Mouse (Mus musculus): ENCODE measurements around the gene Adamts2. TPM values are rescaled to one million over a fixed set of nuclear protein-coding genes. Genes with fewer than 3 reads are reported as not detected.

Adamts2 gene
- polyA plus RNA-seq, 1 experiment from 2014 or later: 0.87 TPM

- DNase-seq (ENCODE audit: low spot score, missing footprints): no peak
- Histone ChIP-seq H3K27ac (ENCODE audit: low read depth, low read length) (no peak overlapping the region), H3K9me3 (ENCODE audit: control insufficient read depth, low read length) (no peaks in the 10 kb centered on the region), H3K36me3 (ENCODE audit: control insufficient read depth, insufficient read depth, low read length) (no peaks in the 10 kb centered on the region), H3K4me1 (ENCODE audit: control insufficient read depth, insufficient read depth, low read length) (no peaks in the 10 kb centered on the region), H3K9ac (ENCODE audit: low read length) (no peak overlapping the region), H3K4me3 (ENCODE audit: low read depth, low read length) (no peak overlapping the region), H3K27me3 (ENCODE audit: control insufficient read depth, insufficient read depth, low read length) (no peaks in the 10 kb centered on the region), H3K4me2 (no peak overlapping the region)
- no peak for ATAC-seq (ENCODE audit: low FRiP score)
- WGBS: 74% methylated on average over 6 of the region's 6 CpGs
These were observed 143.1 kb downstream of the Adamts2 start for GRCm38 (mm10) chr11:50744971-50745370.

GRCm38 (mm10) chr11:50746508-50746907 is 144.6 kb downstream of the Adamts2 start:
- Histone ChIP-seq H3K4me2 (no peak overlapping the region), H3K4me3 (ENCODE audit: low read depth, low read length) (no peak overlapping the region), H3K9me3 (ENCODE audit: control insufficient read depth, low read length) (no peaks in the 10 kb centered on the region), H3K27me3 (ENCODE audit: control insufficient read depth, insufficient read depth, low read length) (no peaks in the 10 kb centered on the region), H3K9ac (ENCODE audit: low read length) (no peak overlapping the region), H3K36me3 (ENCODE audit: control insufficient read depth, insufficient read depth, low read length) (no peaks in the 10 kb centered on the region), H3K27ac (ENCODE audit: low read depth, low read length) (no peak overlapping the region), H3K4me1 (ENCODE audit: control insufficient read depth, insufficient read depth, low read length) (peaks cover 3% of the 10 kb centered on the region; the same call in 1 of the 2 replicates)
- ATAC-seq (ENCODE audit: low FRiP score): no peak
- no peak for DNase-seq (ENCODE audit: low spot score, missing footprints)
- WGBS: 64% methylated on average over 2 of the region's 2 CpGs

GRCm38 (mm10) chr11:50750983-50751585 is 149.2 kb downstream of the Adamts2 start:
- Histone ChIP-seq H3K27ac (ENCODE audit: low read depth, low read length) (no peak overlapping the region), H3K4me2 (no peak overlapping the region), H3K27me3 (ENCODE audit: control insufficient read depth, insufficient read depth, low read length) (no peaks in the 10 kb centered on the region), H3K36me3 (ENCODE audit: control insufficient read depth, insufficient read depth, low read length) (no peaks in the 10 kb centered on the region), H3K4me1 (ENCODE audit: control insufficient read depth, insufficient read depth, low read length) (peaks cover 3% of the 10 kb centered on the region; the same call in 1 of the 2 replicates), H3K9ac (ENCODE audit: low read length) (no peak overlapping the region), H3K4me3 (ENCODE audit: low read depth, low read length) (no peak overlapping the region), H3K9me3 (ENCODE audit: control insufficient read depth, low read length) (no peaks in the 10 kb centered on the region)
- WGBS: 35% methylated on average over 7 of the region's 7 CpGs
- DNase-seq (ENCODE audit: low spot score, missing footprints) (no peak), ATAC-seq (ENCODE audit: low FRiP score) (no peak)

GRCm38 (mm10) chr11:50757741-50758140 is 155.9 kb downstream of the Adamts2 start:
- DNase-seq (ENCODE audit: low spot score, missing footprints) (no peak), ATAC-seq (ENCODE audit: low FRiP score) (no peak)
- Histone ChIP-seq H3K4me3 (ENCODE audit: low read depth, low read length) (no peak overlapping the region), H3K36me3 (ENCODE audit: control insufficient read depth, insufficient read depth, low read length) (no peaks in the 10 kb centered on the region), H3K4me2 (no peak overlapping the region), H3K9ac (ENCODE audit: low read length) (no peak overlapping the region), H3K27me3 (ENCODE audit: control insufficient read depth, insufficient read depth, low read length) (no peaks in the 10 kb centered on the region), H3K9me3 (ENCODE audit: control insufficient read depth, low read length) (no peaks in the 10 kb centered on the region), H3K27ac (ENCODE audit: low read depth, low read length) (no peak overlapping the region), H3K4me1 (ENCODE audit: control insufficient read depth, insufficient read depth, low read length) (no peaks in the 10 kb centered on the region)
- WGBS: 54% methylated on average over 4 of the region's 4 CpGs

- no peak overlapping the region for H3K27ac ChIP-seq (ENCODE audit: low read depth, low read length)
- 86% methylated on average over 7 of the region's 7 CpGs for WGBS
- H3K4me2 ChIP-seq: no peak overlapping the region
- DNase-seq (ENCODE audit: low spot score, missing footprints): no peak
- no peaks in the 10 kb centered on the region for H3K27me3 ChIP-seq (ENCODE audit: control insufficient read depth, insufficient read depth, low read length)
- H3K36me3 ChIP-seq (ENCODE audit: control insufficient read depth, insufficient read depth, low read length): no peaks in the 10 kb centered on the region
- no peak overlapping the region for H3K9ac ChIP-seq (ENCODE audit: low read length)
- H3K4me3 ChIP-seq (ENCODE audit: low read depth, low read length): no peak overlapping the region
- no peaks in the 10 kb centered on the region for H3K9me3 ChIP-seq (ENCODE audit: control insufficient read depth, low read length)
- H3K4me1 ChIP-seq (ENCODE audit: control insufficient read depth, insufficient read depth, low read length): peaks cover 3% of the 10 kb centered on the region; the same call in 1 of the 2 replicates
- ATAC-seq (ENCODE audit: low FRiP score): no peak
These were observed 164.6 kb downstream of the Adamts2 start for GRCm38 (mm10) chr11:50766461-50766860.

- Histone ChIP-seq H3K9ac (ENCODE audit: low read length) (no peak overlapping the region), H3K36me3 (ENCODE audit: control insufficient read depth, insufficient read depth, low read length) (no peaks in the 10 kb centered on the region), H3K9me3 (ENCODE audit: control insufficient read depth, low read length) (no peaks in the 10 kb centered on the region), H3K27me3 (ENCODE audit: control insufficient read depth, insufficient read depth, low read length) (no peaks in the 10 kb centered on the region), H3K27ac (ENCODE audit: low read depth, low read length) (no peak overlapping the region), H3K4me1 (ENCODE audit: control insufficient read depth, insufficient read depth, low read length) (peaks cover 3% of the 10 kb centered on the region; the same call in 1 of the 2 replicates), H3K4me2 (no peak overlapping the region), H3K4me3 (ENCODE audit: low read depth, low read length) (no peak overlapping the region)
- no peak for DNase-seq (ENCODE audit: low spot score, missing footprints)
- ATAC-seq (ENCODE audit: low FRiP score): no peak
- WGBS: 18% methylated on average over 4 of the region's 4 CpGs
These were observed 165.2 kb downstream of the Adamts2 start for GRCm38 (mm10) chr11:50767039-50767438.

- Histone ChIP-seq H3K4me1 (ENCODE audit: control insufficient read depth, insufficient read depth, low read length) (peaks cover 3% of the 10 kb centered on the region; the same call in 1 of the 2 replicates), H3K36me3 (ENCODE audit: control insufficient read depth, insufficient read depth, low read length) (no peaks in the 10 kb centered on the region), H3K9ac (ENCODE audit: low read length) (0 out of 2 replicates have a peak overlapping the region, but pooled peaks have one; percentile 30), H3K9me3 (ENCODE audit: control insufficient read depth, low read length) (no peaks in the 10 kb centered on the region), H3K27ac (ENCODE audit: low read depth, low read length) (no peak overlapping the region), H3K27me3 (ENCODE audit: control insufficient read depth, insufficient read depth, low read length) (no peaks in the 10 kb centered on the region), H3K4me2 (peak overlapping the region; percentile 42), H3K4me3 (ENCODE audit: low read depth, low read length) (peak overlapping the region; percentile 18; the same call in 1 of the 2 replicates)
- 11% methylated on average over 14 of the region's 14 CpGs for WGBS
- peak; percentile 90 for ATAC-seq (ENCODE audit: low FRiP score)
- peak; percentile 100 for DNase-seq (ENCODE audit: low spot score, missing footprints)
These were observed 167.3 kb downstream of the Adamts2 start for GRCm38 (mm10) chr11:50768995-50769749.

GRCm38 (mm10) chr11:50771006-50771405 is 169.1 kb downstream of the Adamts2 start:
- no peaks in the 10 kb centered on the region for H3K27me3 ChIP-seq (ENCODE audit: control insufficient read depth, insufficient read depth, low read length)
- H3K27ac ChIP-seq (ENCODE audit: low read depth, low read length): no peak overlapping the region
- H3K9me3 ChIP-seq (ENCODE audit: control insufficient read depth, low read length): no peaks in the 10 kb centered on the region
- no peak overlapping the region for H3K4me3 ChIP-seq (ENCODE audit: low read depth, low read length)
- DNase-seq (ENCODE audit: low spot score, missing footprints) (no peak), ATAC-seq (ENCODE audit: low FRiP score) (no peak)
- peaks cover 3% of the 10 kb centered on the region; the same call in 1 of the 2 replicates for H3K4me1 ChIP-seq (ENCODE audit: control insufficient read depth, insufficient read depth, low read length)
- H3K4me2 ChIP-seq: no peak overlapping the region
- no peak overlapping the region for H3K9ac ChIP-seq (ENCODE audit: low read length)
- 95% methylated on average over 1 of the region's 1 CpGs for WGBS
- no peaks in the 10 kb centered on the region for H3K36me3 ChIP-seq (ENCODE audit: control insufficient read depth, insufficient read depth, low read length)

GRCm38 (mm10) chr11:50797674-50798073 is 195.8 kb downstream of the Adamts2 start:
- no peak for DNase-seq (ENCODE audit: low spot score, missing footprints)
- Histone ChIP-seq H3K27ac (ENCODE audit: low read depth, low read length) (no peak overlapping the region), H3K27me3 (ENCODE audit: control insufficient read depth, insufficient read depth, low read length) (no peaks in the 10 kb centered on the region), H3K9me3 (ENCODE audit: control insufficient read depth, low read length) (no peaks in the 10 kb centered on the region), H3K4me2 (no peak overlapping the region), H3K4me3 (ENCODE audit: low read depth, low read length) (no peak overlapping the region), H3K4me1 (ENCODE audit: control insufficient read depth, insufficient read depth, low read length) (no peaks in the 10 kb centered on the region), H3K9ac (ENCODE audit: low read length) (no peak overlapping the region), H3K36me3 (ENCODE audit: control insufficient read depth, insufficient read depth, low read length) (no peaks in the 10 kb centered on the region)
- 87% methylated on average over 11 of the region's 11 CpGs for WGBS
- ATAC-seq (ENCODE audit: low FRiP score): no peak

All from midbrain, embryonic 11.5 days (tissue).